Mouse (Mus musculus): ENCODE measurements at regions not wholly inside any gene's neighbourhood (a gene's known extent, or its start where the extent isn't known, plus 50 kb on each side); places are given as distances from the start of the nearest gene placed in this dataset.

DNA sequence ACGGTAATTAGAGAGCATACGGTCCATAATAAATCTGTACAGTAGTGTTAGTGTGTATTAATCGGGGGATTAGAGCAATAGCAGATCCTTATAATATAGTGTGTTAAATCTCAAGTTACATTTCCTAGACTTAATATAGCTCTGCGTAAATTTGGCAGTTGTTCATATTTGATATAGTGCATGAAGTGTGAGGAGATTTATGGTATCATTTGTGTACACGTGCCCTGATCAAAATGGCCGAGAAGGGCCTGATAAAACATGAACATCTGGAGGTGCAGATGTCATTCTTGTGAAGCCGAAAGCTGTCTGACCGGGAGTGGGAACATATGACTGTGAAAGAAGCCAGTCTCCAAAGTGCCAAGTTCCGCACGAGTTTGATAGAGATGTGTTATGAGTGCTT lies 376.9 kb downstream of the Gpat3 start:
- TF ChIP-seq CTCF (IDR thresholded peaks at IDR 0.05 in 2 of 3, conservative IDR thresholded peaks at IDR 0.05 in 1 of 3; ENCODE audit: control insufficient read depth in 1 of 3, insufficient read depth in 1 of 3, low read depth in 2 of 3, low read length in 3 of 3, poor library complexity in 1 of 3, severe bottlenecking in 1 of 3), result no peak
- no peak for TF ChIP-seq MYC (IDR thresholded peaks at IDR 0.05; ENCODE audit: low read depth, low read length)
- no peak for TF ChIP-seq NRF1 (IDR thresholded peaks at IDR 0.05; ENCODE audit: insufficient read depth, low read depth, low read length, poor library complexity, severe bottlenecking)
